Mouse (Mus musculus) left cerebral cortex, adult 9 months (tissue): ENCODE results near the gene Zscan10.
A peak's percentile ranks its signal among the peaks of the same experiment; 100 is the strongest.

Source experiments
- DNase-seq, 2 experiments: peaks; one replicate each; pipeline ENCODE4 v3.0.0; 2022; ENCODE audit warnings: low spot score in 2 of 2

Gene Zscan10

DNA sequence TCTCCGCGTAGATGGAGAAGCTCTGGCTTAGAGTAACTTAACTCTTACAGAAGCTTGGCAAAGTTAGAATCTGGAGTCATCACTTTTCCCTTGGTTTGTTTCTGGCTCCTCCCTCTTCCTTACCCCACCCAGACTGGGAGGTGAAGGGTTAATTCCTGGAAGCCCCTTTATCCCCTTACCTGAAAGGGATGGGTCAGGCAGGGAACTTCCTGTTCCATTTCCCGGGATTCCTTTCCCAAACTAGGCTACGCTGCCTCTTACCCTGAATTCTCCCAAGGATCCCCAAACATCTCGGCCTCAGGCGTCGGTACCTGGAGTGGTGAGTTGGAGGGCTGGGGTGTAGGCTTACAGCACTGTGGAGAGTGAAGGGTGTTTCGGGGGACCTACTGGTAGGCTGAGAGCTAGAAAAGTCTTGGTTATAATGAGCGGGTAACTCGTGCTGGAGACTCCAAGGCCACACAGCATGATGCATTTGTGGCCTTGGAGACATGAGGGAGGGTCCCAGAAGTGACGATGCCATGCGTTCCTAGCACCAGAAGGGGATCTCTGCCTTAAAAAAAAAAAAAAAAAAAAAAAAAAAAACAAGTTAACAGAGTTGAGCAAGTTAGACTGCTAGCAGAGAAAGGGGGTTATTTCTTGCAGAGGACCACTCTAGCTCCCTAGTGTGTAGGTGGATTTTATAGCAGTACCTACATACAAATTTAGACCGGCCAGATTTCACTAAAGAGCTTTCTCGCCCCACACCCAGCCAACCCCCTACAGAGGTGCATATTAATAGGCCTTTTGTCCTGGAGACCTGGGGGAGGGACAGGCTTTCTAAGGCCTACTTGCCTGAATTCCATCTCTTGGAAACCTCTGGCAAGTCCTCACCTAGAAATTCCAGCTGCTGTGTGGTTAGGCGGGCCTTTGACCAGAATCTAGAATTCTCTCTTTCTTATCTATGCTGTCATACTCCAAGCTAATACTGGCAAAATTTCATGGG, at the start of gene Zscan10:
Zscan10 (plus strand) TSS at position 216 of the 982 bp plus-strand sequence.
- no peak for DNase-seq

DNA sequence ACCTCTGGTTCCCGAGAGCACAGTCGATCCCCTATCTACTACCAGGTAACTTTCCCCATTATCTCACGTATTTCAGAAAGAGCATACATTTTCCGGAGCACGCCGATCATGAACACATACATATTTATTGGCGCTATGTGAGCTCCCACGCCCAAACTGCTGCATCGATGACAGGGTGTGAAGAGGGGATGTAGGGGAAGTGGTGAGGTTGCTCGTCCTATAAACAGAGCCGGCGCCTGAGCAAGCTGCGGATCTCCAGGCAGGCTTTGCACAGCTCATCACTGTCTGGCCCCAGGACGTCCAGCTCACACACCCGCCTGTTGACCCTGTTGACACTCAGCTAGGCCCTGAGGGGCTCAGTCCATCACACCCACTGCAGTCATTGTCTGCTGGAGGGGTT, 49.8 kb upstream of the Zscan10 start:
- no peak for DNase-seq

DNA sequence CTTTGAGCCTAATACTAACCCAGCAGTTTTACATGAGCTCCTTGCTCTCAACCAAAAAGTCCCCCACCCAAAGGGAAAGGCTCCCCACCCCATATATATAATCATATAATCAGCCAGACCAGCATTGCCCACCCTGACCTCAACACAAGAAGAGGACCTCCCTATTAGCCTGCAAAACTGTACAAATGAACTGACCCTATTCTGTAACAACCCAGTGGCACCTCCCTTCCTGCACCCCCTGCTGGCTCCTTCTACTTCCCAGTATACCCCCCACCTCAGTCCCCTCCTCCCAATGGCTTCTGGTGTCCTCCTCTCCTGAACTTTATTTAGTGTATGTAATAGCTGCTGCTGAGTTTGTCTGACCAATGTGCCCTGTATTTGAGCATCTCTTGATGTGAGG, 49.2 kb upstream of the Zscan10 start:
- no peak for DNase-seq

DNA sequence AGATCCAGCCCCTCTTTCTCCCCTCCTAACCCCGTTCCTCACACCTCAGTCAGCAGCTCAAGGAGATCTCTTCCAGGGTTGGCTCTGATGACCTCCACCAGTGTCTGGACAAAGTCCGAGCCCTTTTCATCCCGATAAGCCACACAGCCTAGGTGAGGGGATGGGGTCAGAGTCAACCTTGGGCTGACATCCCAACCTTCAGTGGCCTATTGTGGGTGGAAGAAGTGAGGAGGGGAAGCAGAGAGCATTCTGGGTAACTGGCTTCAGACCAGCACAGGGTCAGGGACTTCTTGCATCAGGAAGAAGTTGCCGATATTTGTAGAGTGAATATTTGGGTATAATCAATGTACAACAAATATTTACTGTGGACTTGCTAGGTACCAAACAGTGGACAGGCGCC, 48.7 kb upstream of the Zscan10 start:
- DNase-seq, result no peak

DNA sequence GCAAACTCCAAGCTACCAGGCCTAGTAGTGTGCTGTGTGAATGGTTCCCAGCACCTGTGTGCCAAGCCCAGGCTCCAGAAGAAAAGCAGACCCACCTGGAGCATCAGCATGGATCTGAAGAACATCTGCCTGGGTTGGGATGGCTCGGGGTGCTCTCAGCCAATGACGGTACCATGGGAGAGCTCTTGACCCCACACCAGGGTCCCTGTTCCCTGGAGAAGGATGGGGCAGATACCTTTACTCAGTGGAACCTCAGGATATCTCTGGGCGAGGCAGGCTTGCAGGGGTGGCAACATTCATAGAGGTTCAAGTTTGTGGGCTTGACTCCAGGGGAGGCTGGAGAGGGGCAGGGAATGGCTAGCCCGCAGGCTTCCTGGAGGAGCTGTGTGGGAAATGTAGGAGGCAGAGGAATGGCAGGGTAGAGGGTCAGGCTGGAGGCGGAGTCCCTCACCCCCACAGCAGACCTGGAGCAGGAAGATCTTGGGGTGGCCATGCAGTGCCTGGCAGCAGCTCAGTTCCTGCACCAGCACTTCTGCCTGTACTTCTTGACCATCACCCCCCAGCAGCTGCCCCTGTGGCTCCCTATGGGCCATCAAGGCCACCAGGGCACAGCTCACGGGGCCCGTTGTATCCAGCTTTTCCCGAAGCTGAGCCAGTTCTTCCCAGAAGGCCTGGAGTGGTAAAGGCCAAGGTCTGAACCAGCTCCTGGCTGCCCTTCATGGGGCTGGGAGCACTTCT, 47.6 kb upstream of the Zscan10 start:
- no peak for DNase-seq

DNA sequence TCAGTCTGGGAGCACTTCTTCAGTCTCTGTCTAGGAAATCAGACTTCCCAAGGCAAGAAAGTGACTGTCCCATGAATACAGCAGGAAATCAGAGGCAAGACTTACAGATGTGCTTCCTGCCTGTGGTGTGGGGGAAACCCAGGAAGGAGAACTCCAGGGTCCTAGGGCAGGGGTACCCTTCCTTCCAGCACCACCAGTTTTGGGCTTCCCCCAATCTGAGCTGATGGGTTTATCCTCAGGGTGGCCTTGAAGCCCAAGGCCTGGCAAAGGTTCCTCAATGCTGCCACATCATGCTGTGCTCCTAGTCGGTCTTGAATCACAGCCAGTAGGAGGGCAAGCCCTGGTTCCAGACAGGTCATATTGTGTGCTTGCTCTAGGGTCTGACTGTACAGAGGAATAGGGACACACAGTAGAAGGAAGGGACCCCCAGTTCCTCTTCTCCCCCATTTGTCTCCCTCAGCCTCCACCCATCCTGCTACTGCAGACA, 47.0 kb upstream of the Zscan10 start:
- DNase-seq, result no peak

DNA sequence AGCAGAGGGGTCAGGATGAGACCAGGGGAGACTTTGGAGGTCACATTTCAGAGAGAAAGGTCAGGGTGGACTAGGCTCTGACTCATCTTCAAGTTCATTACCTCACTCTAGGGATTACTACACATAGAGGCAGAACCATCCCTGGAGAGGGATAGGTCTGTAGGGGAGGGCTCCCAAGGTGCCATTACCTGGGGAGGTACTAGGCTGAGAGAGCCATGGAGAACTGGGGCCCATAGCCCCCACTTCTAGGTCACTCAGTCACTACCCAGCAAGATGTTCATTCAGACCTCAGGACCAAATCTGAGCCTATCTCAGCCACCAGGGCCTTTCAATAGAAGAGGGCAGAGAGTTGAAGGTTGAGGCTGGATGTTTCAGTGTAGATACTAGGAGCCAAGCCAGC, 46.3 kb upstream of the Zscan10 start:
- no peak for DNase-seq

DNA sequence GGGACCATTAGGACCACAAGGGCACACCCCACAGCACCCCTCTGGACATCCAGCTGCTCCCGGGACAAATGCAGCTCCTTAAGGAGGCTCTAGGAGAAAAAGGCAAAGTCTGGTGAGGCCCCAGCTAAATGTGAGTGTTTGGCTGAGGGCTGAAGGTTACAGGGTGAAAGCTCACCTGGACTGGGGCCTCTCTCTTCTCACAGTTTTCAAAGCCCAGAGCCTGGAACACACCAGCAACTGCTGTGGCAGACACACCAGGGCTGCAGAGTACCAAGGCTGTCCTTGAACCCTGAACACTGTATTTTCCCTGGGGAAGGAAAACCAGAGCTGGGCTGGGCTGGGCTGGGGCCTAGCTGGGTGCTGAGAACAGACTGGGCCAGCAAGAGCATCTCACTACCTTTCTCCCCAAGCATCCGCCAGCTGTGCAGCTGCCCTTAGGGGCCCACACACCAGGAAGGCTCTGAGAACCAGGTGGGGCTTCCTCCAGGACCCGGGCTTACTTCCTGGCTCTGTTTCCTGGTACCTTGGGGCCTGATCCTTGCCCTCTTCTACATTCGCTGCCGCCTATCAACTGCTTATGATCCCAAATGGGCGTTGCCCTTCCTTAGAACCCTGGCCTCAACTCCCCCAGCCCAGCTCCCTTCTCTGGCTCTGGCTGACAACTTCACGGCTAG, 45.3 kb upstream of the Zscan10 start:
- no peak for DNase-seq

DNA sequence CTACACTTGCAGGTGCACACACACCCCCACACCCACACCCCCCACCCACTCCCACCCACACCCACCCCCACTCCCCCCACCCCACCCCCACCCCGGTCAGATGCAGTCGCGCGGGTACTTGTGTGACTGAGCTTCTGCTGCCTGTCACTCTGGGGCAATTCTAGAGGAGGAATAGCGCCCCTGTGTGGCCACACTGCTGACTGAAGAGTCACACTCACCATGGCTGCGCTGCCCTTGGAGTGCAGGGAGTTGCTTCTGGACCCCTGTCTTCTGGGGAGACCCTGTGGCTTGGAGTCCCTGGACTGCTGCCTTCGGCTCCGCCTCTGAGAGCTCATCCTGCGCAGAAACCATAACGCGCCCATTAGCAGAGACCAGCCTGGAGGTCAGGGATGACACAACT, 40.9 kb upstream of the Zscan10 start:
- DNase-seq, result peak in 1 of 2 experiments; percentile 56

DNA sequence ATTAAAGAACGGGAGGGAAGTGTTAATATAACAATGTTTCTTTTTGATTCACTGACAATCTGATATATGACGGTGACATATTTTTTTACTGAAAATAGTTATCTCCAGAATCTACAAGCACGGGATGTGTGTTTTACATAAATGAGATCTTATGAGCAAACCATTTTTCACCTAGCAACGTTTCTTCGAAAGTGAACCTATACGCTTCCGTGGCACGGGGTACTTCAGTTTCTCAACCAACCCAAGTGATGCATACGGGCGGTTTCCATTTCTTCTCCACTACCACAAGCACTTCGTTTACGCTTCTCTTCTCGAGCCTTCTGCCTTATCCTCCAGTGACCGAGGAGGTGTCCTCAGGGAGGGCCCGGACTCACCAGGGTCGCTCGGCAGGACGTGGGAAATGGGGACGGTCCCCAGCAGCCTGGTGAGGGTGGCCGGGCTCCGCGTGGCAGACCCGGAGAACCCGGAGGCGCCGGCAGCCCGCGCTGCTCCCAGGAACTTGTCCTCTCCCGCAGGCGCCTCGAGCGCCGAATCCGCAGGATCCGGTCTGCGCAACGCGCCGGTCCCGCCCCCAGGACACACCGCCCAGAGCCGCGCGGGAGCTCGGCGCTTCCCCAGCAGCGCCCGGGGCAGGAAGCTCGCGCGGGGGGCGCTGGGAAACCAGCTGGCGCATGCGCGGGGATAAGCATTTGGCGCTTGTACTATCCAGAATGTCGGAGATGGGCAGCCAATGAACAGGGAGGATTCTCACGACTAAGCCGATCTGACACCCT, 36.9 kb upstream of the Zscan10 start, which contains the start of gene Zfp213:
Zfp213 (minus strand) TSS at position 644 of the 773 bp plus-strand sequence.
- peak; percentile 88 to 94 for DNase-seq

DNA sequence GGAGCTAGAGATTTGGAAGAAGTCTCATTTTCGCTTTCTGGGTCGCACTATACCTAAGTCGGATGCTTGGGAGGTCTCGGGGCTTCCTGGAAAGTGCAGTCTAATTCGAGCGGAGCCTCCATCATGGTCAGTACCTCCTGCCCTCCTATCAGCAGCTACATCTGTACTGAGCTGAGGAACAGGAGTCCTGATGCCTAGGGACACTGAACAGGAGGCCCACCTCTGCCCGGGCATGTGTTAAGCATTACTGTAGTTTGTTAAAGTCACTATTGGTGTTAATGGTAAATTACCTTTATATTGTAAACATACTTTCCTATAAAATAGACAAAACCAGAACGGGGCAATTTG, 36.3 kb upstream of the Zscan10 start:
- no peak for DNase-seq

DNA sequence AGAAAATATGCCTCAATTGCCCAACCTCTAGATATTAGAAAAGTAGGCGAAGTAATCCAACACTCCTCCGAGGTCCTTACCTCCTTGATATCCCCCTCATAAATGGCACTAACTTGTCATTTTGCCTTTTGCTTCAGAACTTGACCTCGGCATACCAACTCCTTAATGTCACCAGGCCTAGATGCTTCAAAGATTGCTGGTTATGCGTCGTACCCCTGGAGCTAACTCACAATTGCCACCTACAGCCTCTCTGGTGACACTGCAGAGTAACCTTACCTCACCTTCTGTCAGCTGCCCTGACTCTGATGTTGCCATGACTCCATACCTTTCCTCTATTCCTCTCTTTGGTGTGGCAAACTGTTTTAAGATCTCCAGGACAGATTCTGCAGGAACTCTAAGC, 33.9 kb upstream of the Zscan10 start:
- DNase-seq, result no peak

DNA sequence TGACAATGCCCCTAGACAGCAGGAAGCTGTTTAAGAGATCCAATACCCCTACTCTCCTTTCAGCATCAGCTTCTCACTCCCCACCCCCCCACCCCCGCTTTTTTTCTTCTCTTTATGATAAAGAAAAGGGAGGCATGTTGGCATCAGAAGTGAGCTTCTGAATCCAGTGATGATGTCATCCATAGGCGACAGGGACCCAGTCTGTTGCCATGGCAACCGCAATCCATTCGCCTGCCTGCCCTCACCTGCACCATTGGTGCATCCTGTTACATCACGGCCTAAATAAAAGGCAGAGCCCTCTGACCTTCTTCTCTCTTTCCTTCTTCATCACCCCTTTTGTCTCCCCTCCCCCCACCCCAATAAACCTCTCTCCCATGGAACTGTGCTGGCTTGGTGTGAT, 32.3 kb upstream of the Zscan10 start:
- no peak for DNase-seq

DNA sequence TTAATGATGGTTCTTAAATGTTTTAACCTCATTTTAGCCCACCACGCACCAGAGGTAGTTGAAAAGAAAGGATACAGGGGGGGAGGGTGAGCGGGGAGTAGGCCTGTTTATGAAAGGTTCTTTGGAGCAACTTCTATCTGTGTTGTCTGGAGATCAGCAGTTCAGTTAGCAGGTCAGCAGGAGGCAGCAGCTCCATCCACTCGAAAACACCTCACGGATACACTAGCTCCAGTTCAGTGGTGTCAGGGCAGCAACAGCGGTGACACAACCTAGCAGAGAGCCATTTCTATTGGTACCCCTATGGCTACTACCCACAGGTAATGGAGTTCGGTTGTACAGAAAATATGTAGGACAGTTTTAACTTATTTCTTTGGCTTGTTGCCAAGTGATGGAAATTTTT, 30.6 kb upstream of the Zscan10 start:
- peak in 1 of 2 experiments; percentile 38 for DNase-seq

DNA sequence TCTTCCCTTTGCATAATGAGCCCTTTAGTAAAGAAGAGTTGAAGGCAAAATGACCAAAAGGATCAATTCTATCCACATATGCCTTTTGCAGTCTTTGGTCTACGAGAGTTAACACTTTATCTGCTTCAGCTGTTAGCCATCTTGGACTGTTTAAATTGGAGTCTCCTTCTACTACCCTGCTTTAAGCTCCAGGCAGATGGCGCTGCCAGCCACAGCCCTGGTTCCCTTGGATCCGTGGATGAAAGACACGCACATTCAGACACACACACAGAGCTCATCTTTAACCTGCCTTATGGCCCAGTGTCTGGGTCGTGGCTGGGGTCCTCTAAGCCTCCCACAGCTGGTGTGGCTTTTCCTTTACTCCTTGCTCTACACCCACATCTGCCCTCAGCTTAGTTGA, 29.6 kb upstream of the Zscan10 start:
- no peak for DNase-seq

DNA sequence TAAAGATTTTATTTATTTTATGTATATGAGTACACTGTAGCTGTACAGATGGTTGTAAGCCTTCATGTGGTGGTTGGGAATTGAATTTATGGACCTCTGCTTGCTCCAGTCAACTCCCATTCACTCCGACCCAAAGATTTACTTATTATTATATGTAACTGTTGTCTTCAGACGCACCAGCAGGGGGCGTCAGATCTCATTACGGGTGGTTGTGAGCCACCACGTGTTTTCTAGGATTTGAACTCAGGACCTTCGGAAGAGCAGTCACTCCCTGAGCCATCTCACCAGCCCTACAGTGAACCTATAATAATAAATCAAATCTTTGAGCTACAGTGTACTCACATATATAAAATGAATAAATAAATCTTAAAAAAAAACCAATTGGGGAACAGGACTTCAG, 28.6 kb upstream of the Zscan10 start:
- DNase-seq, result no peak

DNA sequence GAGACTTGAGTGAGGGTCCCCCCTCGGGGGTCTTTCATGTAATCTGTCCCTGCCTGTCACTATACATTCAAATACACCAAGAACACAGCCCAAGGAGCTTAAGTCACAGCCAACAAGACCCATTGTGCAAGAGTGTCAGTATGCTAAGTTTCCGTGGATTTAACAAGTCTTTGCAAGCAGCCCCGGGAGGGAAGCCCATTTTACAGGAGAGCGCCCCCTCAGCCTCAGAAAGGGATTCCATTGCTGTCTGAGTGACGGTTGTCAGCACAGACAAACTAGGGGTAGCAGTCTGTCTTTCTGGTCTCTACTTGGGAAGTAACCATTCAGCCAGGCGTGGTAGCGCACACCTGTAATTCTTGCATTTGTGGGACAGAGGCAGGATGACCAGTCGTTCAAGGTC, 26.5 kb upstream of the Zscan10 start:
- no peak for DNase-seq

DNA sequence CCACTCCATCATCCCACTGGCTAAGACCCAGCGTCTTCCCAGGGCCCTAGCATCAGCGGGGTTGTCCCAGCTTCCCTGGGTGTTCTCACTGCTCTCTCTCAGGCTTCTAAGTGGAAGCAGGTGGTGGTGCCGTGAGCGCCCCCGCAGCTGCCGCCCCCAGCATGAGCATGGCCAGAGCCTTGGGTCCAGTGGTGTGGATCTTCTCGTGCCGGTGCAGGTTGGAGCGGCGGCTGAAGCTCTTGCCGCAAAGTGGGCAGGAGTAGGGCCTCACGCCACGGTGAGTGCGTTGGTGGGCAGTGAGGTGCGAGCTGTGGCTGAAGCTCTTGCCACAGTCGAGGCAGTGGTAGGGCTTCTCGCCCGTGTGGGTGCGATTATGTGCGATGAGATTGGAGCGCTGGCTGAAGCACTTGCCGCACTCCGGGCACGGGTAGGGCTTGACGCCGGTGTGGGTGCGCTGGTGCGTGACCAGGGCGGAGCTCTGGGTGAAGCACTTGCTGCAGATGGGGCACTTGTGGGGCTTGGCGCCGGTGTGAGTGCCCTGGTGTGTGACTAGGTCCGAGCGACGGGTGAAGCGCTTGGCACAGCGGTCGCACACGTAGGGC, 24.6 kb upstream of the Zscan10 start:
- no peak for DNase-seq

DNA sequence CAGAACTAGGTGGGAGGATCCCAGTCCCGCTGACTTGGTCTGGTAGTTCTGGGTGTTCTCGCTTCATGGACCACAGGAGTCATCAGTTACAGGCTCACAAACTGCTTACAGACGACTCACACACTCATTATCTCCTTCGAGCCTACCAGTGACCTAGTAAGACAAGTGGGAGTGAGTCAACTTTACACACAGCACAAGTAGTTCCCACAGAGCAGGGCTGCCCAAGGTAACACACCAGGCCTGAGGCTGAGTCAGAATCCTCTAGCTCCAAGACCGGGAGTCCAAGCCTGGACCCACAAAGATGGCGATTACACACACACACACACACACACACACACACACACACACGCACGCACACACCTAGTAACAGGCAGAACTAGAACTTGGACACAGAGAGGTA, 15.9 kb upstream of the Zscan10 start:
- DNase-seq, result no peak

DNA sequence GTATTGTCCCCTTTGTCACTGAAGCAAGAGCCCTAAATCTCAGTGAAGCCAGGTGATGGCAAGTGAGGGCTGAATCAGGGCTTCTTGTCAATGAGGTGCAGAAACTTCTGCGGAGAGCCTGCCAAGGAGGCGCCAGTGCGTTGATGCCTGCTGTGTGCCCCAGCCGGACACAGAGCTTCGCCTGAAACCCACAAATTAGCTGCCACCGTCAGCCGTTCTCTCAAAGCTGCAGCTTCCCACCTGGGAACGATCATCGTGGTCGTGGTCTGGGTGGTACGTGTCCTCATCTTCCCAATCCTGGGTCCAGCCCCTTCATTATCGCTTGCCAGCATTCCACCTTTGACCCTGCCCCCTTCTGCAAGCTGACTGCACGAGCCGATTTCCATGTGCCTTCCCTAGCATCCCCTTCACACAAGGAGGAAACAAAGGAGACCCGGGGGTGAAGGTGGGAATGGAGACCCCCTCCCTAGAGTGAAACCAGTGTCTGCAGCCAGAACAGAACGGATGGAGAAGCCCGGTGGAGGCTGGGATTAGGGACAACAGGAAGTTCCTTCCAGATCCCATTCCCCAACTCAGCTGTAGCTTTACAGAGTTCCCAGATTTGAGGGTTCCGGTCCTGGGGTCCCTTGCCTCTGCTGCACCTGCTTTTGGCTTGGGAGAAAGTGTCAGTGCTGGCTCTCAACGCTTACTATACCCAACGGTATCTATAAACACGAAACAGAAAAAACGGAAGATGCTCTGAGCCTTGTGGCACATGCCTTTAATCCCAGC, 14.8 kb upstream of the Zscan10 start:
- DNase-seq, result peak in 1 of 2 experiments; percentile 82
